Mouse (Mus musculus): ENCODE measurements around the gene Pnkp.

DNA sequence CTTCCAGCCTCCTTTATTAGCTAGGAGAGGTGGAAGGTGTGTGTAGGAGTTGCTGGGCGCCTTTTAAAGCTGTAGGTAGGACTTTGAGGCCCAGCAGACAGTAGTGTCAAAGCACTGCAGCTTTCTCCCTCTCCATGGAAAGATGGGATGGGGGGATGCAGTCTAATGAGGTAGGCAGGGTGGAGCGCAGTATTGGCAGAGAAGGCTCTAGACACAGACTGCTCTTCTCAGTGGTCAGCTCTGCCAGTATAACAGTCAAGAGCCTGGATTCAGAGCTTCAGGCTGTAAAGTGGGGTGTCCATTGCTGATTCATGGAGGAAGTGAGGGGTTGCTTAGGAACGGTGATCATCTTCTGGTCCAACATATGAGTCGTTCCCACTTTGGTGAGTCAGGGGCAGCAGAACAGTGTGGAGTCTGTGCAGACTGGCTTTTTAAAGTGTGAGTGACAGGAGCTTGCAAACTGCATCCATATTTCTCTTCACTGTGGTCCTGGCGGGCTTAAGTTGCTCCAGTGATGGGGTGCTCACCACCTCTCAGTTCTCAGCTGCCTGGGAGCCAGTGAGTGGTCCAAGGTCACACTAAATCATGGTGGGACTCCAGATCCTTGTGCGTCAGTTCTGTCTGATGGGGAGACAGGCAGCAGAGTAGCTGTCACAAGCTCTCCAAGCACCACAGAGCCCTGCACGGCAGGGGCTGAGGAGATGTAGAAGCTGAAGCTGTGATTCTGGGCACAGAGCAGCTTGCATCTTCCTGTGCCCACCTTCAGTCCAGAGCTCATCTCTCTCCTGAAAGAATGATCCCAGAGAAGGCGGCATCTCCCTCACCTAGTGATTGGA is 5.9 kb upstream of the Pnkp start:
- TF ChIP-seq EP300 (IDR thresholded peaks at IDR 0.05; ENCODE audit: low read depth) (no peak), CTCF (IDR thresholded peaks at IDR 0.05; ENCODE audit: low read depth) (no peak)

Data from heart, postnatal 0 days (tissue).